Comparison of ENCODE assay signal across 9 mouse cellular contexts in genomic region chr2:65337378-65338140, GRCm38 (mm10). TPM values are rescaled to one million over a fixed set of nuclear protein-coding genes. Genes with fewer than 3 reads are reported as not detected.
DNase-seq lines count a peak whose midpoint lies in the region; ATAC-seq and TF ChIP-seq lines count a peak whose summit lies in the region.
"Had no signal": no experiment of that assay in that cellular context is flagged by ENCODE, and none has a peak within 500 bp of the region (broad histone marks: within the 10 kb centered on the region; RNA-seq: fewer than 3 reads in every experiment).

No protein-coding gene starts in this region.

- H3K4me2 ChIP-seq in forebrain, embryonic 11.5 days (ENCODE audit: low read depth, low read length, severe bottlenecking) = 0 out of 2 replicates have a peak overlapping the region, but pooled peaks have one; percentile 26
- H3K4me2 ChIP-seq in liver, postnatal 0 days (ENCODE audit: low read depth, low read length) = peak overlapping the region; percentile 31
- H3K4me2 ChIP-seq: neural tube, embryonic 12.5 days had no signal

- no peak overlapping the region for H3K9ac ChIP-seq in forebrain, embryonic 11.5 days (ENCODE audit: low read length)
- H3K9ac ChIP-seq in liver, postnatal 0 days (replicated peaks) = no peak overlapping the region
- H3K9ac ChIP-seq: neural tube, embryonic 12.5 days had no signal

- no peaks in the 10 kb centered on the region for H3K36me3 ChIP-seq in forebrain, embryonic 11.5 days (ENCODE audit: control insufficient read depth, insufficient read depth, low read length)
- no peaks in the 10 kb centered on the region for H3K36me3 ChIP-seq in liver, postnatal 0 days (replicated peaks; ENCODE audit: insufficient read depth, low read length)
- H3K36me3 ChIP-seq: neural tube, embryonic 12.5 days had no signal

- H3K4me1 ChIP-seq in forebrain, embryonic 11.5 days (replicated peaks; ENCODE audit: control insufficient read depth, insufficient read depth, low read length) = no peaks in the 10 kb centered on the region; the same call in 1 of the 2 replicates
- peaks cover 3% of the 10 kb centered on the region; the same call in 1 of the 2 replicates for H3K4me1 ChIP-seq in liver, postnatal 0 days (ENCODE audit: insufficient read depth)

- no peak overlapping the region for H3K27ac ChIP-seq in forebrain, embryonic 11.5 days (ENCODE audit: low read depth, low read length)
- H3K27ac ChIP-seq in liver, postnatal 0 days (ENCODE audit: low read depth) = peak overlapping the region; percentile 3; the same call in 1 of the 2 replicates
- H3K27ac ChIP-seq: neural tube, embryonic 12.5 days had no signal

- no peaks in the 10 kb centered on the region for H3K9me3 ChIP-seq in forebrain, embryonic 11.5 days (ENCODE audit: control insufficient read depth, low read length)
- H3K9me3 ChIP-seq in liver, postnatal 0 days (ENCODE audit: low read length) = no peaks in the 10 kb centered on the region
- H3K9me3 ChIP-seq: neural tube, embryonic 12.5 days had no signal

- TF ChIP-seq CTCF in liver, postnatal 0 days (IDR thresholded peaks at IDR 0.05; ENCODE audit: low read depth) = peak; percentile 70

- H3K4me3 ChIP-seq in forebrain, embryonic 11.5 days (ENCODE audit: low read depth, low read length) = no peak overlapping the region
- H3K4me3 ChIP-seq in liver, postnatal 0 days (ENCODE audit: low read depth, low read length) = no peak overlapping the region
- H3K4me3 ChIP-seq: neural tube, embryonic 12.5 days had no signal

- no peak for TF ChIP-seq EP300 in liver, postnatal 0 days (IDR thresholded peaks at IDR 0.05; ENCODE audit: low read depth)

- no peaks in the 10 kb centered on the region for H3K27me3 ChIP-seq in forebrain, embryonic 11.5 days (ENCODE audit: control insufficient read depth, insufficient read depth, low read length)
- no peaks in the 10 kb centered on the region for H3K27me3 ChIP-seq in liver, postnatal 0 days (ENCODE audit: insufficient read depth, low read length)
- H3K27me3 ChIP-seq: neural tube, embryonic 12.5 days had no signal

- ATAC-seq in forebrain, embryonic 11.5 days (replicated peaks; ENCODE audit: low FRiP score) = peak; percentile 73
- peak; percentile 50 for ATAC-seq in liver, postnatal 0 days

- WGBS in forebrain, embryonic 11.5 days = 19% methylated on average over 14 of the region's 14 CpGs
- WGBS in liver, postnatal 0 days (ENCODE audit: insufficient replicate concordance) = 13% methylated on average over 14 of the region's 14 CpGs

- peak; percentile 70 for DNase-seq in 416B (ENCODE audit: low read depth)
- DNase-seq in adrenal gland, adult 2 months = peak; percentile 80
- DNase-seq in forebrain, embryonic 11.5 days (ENCODE audit: low spot score) = peak; percentile 70
- DNase-seq in heart, postnatal 14 days = peak; percentile 52 to 57
- peak; percentile 64 to 77 for DNase-seq in kidney, postnatal 36 days
- DNase-seq in liver, postnatal 0 days = peak; percentile 49
- DNase-seq in ovary, postnatal 36 days (ENCODE audit: low spot score) = peak; percentile 48
- no peak for DNase-seq in c-Kit-positive CD71-positive TER-119-positive erythroid progenitor cells, embryonic 14.5 days (ENCODE audit: low spot score)

- intact Hi-C loops in heart, postnatal 14 days (cut with DNase I) = loop anchor here (1.0 to 5.0 kb wide), 4 partner anchors 188 to 373 kb away; partner anchors contain the start of gene Grb14

RNA-seq across cellular contexts. Expression of gene Slc38a11, which starts 26.3 kb away (rescaled TPM):
- total RNA-seq in adrenal gland, adult 2 months (2021) = 10 to 100 TPM; 17.4 to 29.9 TPM
- 3.8 and 4.4 TPM in 2 replicates for polyA plus RNA-seq in adrenal gland, adult 2 months (2012; rRNA removed)
- polyA plus RNA-seq in forebrain, embryonic 11.5 days (2014; fragmentation: Nextera tagmentation; extraction: Ambion mirVana) = 0.75 and 1.2 TPM in 2 replicates
- 1 to 10 TPM; 1.9 to 2.4 TPM for total RNA-seq in heart, postnatal 14 days (2021)
- 0.12 TPM in 1 of 2 replicates, not detected in the other for polyA plus RNA-seq in liver, postnatal 0 days (2015; fragmentation: Nextera tagmentation; extraction: Ambion mirVana)
